Mouse (Mus musculus): Measurements from ENCODE around the gene Mier1. TPM values are rescaled to one million over a fixed set of nuclear protein-coding genes. Genes with fewer than 3 reads are reported as not detected.
"Not testable (repeated sequence)": the region's sequence is repeated elsewhere in the genome, so short reads cannot be mapped to it uniquely, and the experiment has no call there.

The Mier1 gene
- polyA plus RNA-seq, 1 experiment: 26.7 TPM

DNA sequence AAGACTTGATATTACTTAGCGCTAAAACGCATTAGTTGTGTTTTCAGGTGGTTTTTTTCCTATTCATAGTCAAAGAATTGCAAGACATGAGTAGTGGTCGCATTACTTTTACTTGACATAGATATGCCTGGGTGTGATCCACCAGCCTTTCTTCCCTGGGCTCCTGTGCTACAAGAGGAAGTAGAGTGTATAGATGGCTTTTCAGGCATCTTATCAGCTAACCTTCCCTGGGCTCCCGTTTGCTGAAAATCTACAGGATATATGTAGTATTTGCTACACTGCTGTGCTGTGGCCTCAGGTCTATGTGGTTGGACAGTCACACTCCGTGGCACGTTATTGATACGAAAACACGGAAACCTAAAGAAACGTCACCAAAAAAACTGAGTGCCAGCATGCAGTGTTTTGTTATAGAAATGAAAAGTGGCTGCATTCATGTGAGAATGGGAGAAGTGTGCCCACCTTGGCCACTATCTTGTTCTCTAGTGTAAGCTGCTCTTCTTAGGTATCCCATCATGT, 6.7 kb downstream of the Mier1 start:
- Histone ChIP-seq H3K27ac (replicated peaks; ENCODE audit: low read depth, low read length) (no peak overlapping the region), H3K4me1 (ENCODE audit: control insufficient read depth, insufficient read depth, insufficient read length, low read length) (peaks cover 10% of the 10 kb centered on the region; the same call in 1 of the 2 replicates), H3K4me3 (ENCODE audit: insufficient read depth, low read depth, low read length) (peak overlapping the region; percentile 14; the same call in 1 of the 2 replicates)

DNA sequence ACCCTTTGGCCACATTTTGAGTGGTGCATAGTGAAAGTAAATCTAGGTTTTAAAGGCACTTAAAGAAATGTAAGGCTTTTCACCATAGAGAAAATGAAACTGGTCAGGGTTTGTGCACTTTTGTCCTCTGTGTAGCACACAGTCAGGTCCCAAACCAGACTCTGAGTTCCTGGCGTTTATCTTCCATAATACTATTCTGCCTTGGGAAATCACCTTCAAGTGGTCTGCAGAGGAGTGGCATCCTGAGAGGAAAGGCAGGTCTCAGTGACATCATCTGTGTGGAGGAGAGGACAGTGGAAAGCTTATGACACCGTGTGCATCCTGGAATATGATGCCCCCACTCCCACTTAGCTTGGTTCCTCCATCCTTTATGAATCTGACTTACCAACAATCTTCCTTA, 8.9 kb downstream of the Mier1 start:
- Histone ChIP-seq H3K4me3 (ENCODE audit: insufficient read depth, low read depth, low read length) (peak overlapping the region; percentile 0; the same call in 1 of the 2 replicates), H3K27ac (replicated peaks; ENCODE audit: low read depth, low read length) (no peak overlapping the region), H3K4me1 (ENCODE audit: control insufficient read depth, insufficient read depth, insufficient read length, low read length) (peaks cover 13% of the 10 kb centered on the region; the same call in 1 of the 2 replicates)

DNA sequence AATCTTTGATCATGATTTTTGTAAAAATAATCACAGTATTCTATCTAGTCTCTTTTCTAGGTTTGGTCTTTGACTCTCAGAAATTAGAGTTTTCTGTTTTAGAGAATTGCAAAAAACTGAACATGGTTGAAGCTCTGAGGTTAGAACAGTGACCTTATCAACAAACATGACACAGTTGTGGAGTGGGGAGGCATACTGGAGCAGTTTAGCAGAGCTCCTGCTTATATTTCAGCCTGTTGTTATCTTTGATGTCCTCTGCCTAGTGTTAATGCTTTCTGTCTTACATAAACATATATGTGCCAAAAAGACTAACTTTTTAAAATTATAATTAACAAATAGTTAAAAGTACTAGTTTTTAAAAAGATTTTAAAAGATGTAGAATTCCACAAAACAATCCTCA, 9.4 kb downstream of the Mier1 start:
- Histone ChIP-seq H3K27ac (replicated peaks; ENCODE audit: low read depth, low read length) (no peak overlapping the region), H3K4me3 (ENCODE audit: insufficient read depth, low read depth, low read length) (no peak overlapping the region), H3K4me1 (ENCODE audit: control insufficient read depth, insufficient read depth, insufficient read length, low read length) (peaks cover 13% of the 10 kb centered on the region)

GRCm38 (mm10) chr4:103126533-103126932, 12.3 kb downstream of the Mier1 start:
- no peak overlapping the region for H3K27ac ChIP-seq (replicated peaks; ENCODE audit: low read depth, low read length)
- H3K4me3 ChIP-seq (ENCODE audit: insufficient read depth, low read depth, low read length): no peak overlapping the region
- H3K4me1 ChIP-seq (ENCODE audit: control insufficient read depth, insufficient read depth, insufficient read length, low read length): peaks cover 7% of the 10 kb centered on the region

DNA sequence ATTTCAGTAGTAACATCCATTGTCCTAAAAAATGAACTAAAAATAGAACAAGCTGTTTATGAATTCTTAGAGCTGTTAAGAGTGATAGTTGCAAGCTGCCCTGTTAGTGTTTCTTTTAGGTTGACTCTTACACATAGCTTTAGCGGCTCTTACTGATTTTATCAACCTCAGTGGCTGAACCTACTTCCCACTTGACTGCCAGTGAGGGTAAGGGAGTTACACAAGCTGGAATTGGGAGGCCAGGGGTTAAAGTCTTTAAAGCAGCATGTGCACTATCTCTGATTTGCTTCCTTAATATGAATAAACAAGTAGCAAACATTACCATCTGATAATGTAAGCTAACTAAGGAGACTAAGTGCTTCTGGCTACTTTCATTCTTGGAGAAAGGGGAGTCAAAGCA, 22.8 kb downstream of the Mier1 start:
- Histone ChIP-seq H3K4me1 (ENCODE audit: control insufficient read depth, insufficient read depth, insufficient read length, low read length) (no peaks in the 10 kb centered on the region), H3K27ac (replicated peaks; ENCODE audit: low read depth, low read length) (no peak overlapping the region), H3K4me3 (ENCODE audit: insufficient read depth, low read depth, low read length) (no peak overlapping the region)

DNA sequence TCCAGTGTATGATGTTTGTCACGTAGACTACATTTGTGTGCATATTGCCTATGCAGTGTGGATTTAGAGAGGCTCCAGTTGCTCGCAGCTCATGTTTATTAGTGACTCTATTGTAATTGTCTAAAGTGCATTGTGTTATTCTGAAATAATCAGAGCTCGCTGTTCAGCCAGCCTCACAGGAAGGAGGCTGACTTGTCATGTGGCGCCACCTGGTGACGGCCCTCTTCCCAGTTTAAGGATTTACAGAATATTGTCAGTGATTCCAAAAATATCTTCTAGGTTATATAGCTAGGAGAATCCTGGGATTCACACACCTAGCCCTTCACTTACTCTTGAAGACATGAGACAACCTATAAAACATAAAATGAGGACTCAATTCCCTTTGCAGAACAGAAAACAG, 32.1 kb downstream of the Mier1 start:
- no peak overlapping the region for H3K27ac ChIP-seq (replicated peaks; ENCODE audit: low read depth, low read length)
- no peaks in the 10 kb centered on the region for H3K4me1 ChIP-seq (ENCODE audit: control insufficient read depth, insufficient read depth, insufficient read length, low read length)
- H3K4me3 ChIP-seq (ENCODE audit: insufficient read depth, low read depth, low read length): no peak overlapping the region

DNA sequence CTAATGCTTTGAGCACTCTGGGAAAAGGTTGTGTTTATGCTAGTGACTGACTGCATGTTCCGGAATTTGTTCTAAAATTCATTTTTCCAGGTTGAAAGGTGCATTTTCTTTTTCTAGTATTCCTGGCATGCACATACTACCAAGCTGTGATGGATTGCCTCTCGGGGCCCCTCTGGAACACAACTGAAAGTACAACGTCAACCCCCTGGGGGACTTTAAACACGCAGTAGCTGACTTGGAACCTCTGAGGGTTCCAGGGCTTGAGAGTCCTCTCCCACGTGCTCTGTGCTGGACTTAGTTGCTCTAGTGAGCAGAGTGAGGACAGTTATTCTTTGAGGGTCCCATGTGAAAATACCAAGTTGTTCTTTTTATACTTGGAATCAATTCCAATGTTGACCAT, 37.8 kb downstream of the Mier1 start:
- no peak overlapping the region for H3K27ac ChIP-seq (replicated peaks; ENCODE audit: low read depth, low read length)

GRCm38 (mm10) chr4:103158781-103159180, 44.6 kb downstream of the Mier1 start:
- no peak overlapping the region for H3K4me3 ChIP-seq (ENCODE audit: insufficient read depth, low read depth, low read length)
- no peaks in the 10 kb centered on the region for H3K4me1 ChIP-seq (ENCODE audit: control insufficient read depth, insufficient read depth, insufficient read length, low read length)

More for the DNA sequence above, 37.8 kb downstream of the Mier1 start:
- H3K4me1 ChIP-seq (ENCODE audit: control insufficient read depth, insufficient read depth, insufficient read length, low read length): no peaks in the 10 kb centered on the region
- H3K4me3 ChIP-seq (ENCODE audit: insufficient read depth, low read depth, low read length): no peak overlapping the region

GRCm38 (mm10) chr4:103166198-103166597, 52.0 kb downstream of the Mier1 start:
- not testable (repeated sequence) for H3K27ac ChIP-seq (replicated peaks; ENCODE audit: low read depth, low read length); H3K4me1 ChIP-seq (ENCODE audit: control insufficient read depth, insufficient read depth, insufficient read length, low read length); H3K4me3 ChIP-seq (ENCODE audit: insufficient read depth, low read depth, low read length)

More at GRCm38 (mm10) chr4:103158781-103159180, 44.6 kb downstream of the Mier1 start:
- H3K27ac ChIP-seq (replicated peaks; ENCODE audit: low read depth, low read length): no peak overlapping the region

- H3K27ac ChIP-seq (replicated peaks; ENCODE audit: low read depth, low read length): no peak overlapping the region
- no peaks in the 10 kb centered on the region for H3K4me1 ChIP-seq (ENCODE audit: control insufficient read depth, insufficient read depth, insufficient read length, low read length)
- H3K4me3 ChIP-seq (ENCODE audit: insufficient read depth, low read depth, low read length): no peak overlapping the region
These were observed 57.1 kb downstream of the Mier1 start for GRCm38 (mm10) chr4:103171256-103171655.

DNA sequence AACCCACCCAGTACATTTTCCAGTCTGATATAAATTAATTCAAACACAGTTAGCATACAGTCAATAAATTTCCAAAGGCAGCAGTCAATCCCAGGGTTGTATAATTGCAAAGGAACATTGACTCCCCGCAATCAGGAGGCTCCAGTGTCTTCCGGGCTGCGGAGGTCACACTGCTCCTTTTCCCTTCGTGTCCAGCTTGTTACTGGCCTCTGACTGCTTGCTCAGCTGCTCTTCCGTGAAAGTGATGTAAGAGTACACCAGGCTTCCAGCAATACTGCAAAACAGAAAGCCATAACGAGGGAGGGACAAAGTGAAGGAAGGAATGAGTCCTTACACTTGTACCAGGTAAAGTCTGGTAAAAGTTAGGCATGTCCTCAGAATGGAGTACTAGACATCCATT, 59.3 kb downstream of the Mier1 start:
- Histone ChIP-seq H3K4me3 (ENCODE audit: insufficient read depth, low read depth, low read length) (no peak overlapping the region), H3K27ac (replicated peaks; ENCODE audit: low read depth, low read length) (no peak overlapping the region), H3K4me1 (ENCODE audit: control insufficient read depth, insufficient read depth, insufficient read length, low read length) (no peaks in the 10 kb centered on the region)

- H3K4me1 ChIP-seq (ENCODE audit: control insufficient read depth, insufficient read depth, insufficient read length, low read length): no peaks in the 10 kb centered on the region
- H3K4me3 ChIP-seq (ENCODE audit: insufficient read depth, low read depth, low read length): no peak overlapping the region
- H3K27ac ChIP-seq (replicated peaks; ENCODE audit: low read depth, low read length): no peak overlapping the region
These were observed 59.8 kb downstream of the Mier1 start for GRCm38 (mm10) chr4:103174001-103174400.

GRCm38 (mm10) chr4:103177681-103178080, 63.5 kb downstream of the Mier1 start:
- Histone ChIP-seq H3K27ac (replicated peaks; ENCODE audit: low read depth, low read length) (no peak overlapping the region), H3K4me3 (ENCODE audit: insufficient read depth, low read depth, low read length) (no peak overlapping the region)

DNA sequence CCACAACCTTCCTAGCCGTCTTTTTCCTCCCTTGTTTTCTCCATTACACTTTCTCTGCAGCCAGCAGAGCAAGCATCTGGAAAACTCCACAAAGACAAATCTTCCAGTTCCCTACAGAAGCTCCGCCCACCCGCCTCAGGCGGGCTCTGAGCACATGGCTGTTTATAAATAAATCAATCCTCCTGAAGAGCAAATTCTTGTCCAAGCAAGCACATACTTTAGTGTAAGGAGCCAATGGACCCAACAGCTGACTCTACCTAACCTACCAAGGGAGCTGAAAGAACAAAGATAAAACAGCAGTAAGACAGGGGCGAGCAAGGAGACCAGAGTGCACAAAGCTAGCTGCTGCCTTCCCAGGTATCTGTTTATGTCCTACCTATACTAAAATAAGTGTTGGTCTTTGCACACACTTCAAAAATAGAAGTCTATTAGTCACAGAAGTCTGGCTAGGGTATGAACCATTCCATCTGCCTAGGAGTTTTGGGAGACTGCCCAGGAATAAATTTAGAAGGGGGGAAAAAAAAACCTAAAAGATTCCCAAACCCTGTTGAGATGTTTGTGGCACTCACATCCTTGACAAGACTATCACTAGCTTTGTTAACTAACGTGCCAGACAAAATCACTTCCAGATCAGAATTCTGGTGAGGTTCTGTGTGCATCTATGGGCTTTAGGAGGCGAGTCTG, 64.6 kb downstream of the Mier1 start:
- Histone ChIP-seq H3K4me3 (ENCODE audit: insufficient read depth, low read depth, low read length) (no peak overlapping the region), H3K4me1 (ENCODE audit: control insufficient read depth, insufficient read depth, insufficient read length, low read length) (no peaks in the 10 kb centered on the region), H3K27ac (replicated peaks; ENCODE audit: low read depth, low read length) (no peak overlapping the region)

More at GRCm38 (mm10) chr4:103177681-103178080, 63.5 kb downstream of the Mier1 start:
- no peaks in the 10 kb centered on the region for H3K4me1 ChIP-seq (ENCODE audit: control insufficient read depth, insufficient read depth, insufficient read length, low read length)

DNA sequence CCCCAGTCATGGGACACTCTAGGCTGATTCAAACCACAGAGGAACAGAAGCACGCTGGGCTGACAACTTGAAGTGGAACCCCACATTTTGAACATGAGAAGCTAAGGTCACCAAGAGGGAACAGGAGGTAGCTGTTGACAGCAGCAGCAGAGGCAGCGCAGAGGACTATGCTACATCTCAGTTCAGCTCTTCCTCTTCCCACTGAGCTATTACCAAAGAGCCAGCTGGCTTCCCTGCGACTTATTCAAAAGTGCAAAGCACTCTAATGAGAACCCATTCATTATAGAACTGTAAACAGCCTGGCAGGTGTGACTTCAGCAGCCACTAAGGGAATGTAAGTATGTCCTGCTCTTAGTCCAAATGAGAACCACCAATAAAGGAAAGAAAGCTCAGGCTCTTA, 65.4 kb downstream of the Mier1 start:
- Histone ChIP-seq H3K4me1 (ENCODE audit: control insufficient read depth, insufficient read depth, insufficient read length, low read length) (no peaks in the 10 kb centered on the region), H3K4me3 (ENCODE audit: insufficient read depth, low read depth, low read length) (no peak overlapping the region), H3K27ac (replicated peaks; ENCODE audit: low read depth, low read length) (no peak overlapping the region)

- H3K4me1 ChIP-seq (ENCODE audit: control insufficient read depth, insufficient read depth, insufficient read length, low read length): no peaks in the 10 kb centered on the region
- H3K4me3 ChIP-seq (ENCODE audit: insufficient read depth, low read depth, low read length): no peak overlapping the region
- no peak overlapping the region for H3K27ac ChIP-seq (replicated peaks; ENCODE audit: low read depth, low read length)
These were observed 66.2 kb downstream of the Mier1 start for GRCm38 (mm10) chr4:103180300-103180888.
